Mouse (Mus musculus) intestine, embryonic 15.5 days (tissue): Measurements from ENCODE around the gene Mfsd4a. TPM values are rescaled to one million over a fixed set of nuclear protein-coding genes. Genes with fewer than 3 reads are reported as not detected.

Source experiments
- ATAC-seq: fragments of 200-750 bp; cut with Nextera tagmentation; 2 replicates; pipeline ENCODE4 v1.8.0; 2017; ENCODE audit warnings: moderate TSS enrichment, moderate library complexity
- H3K27ac ChIP-seq: fragments of 300-500 bp; sonication (generic); 2 replicates; pipeline ENCODE4 v1.5.1; 2015; ENCODE audit warnings: mild to moderate bottlenecking, inconsistent platforms
- H3K27me3 ChIP-seq: fragments of 300-500 bp; sonication (generic); replicated peaks from 2 replicates; pipeline ENCODE4 v1.6.1; 2015; ENCODE audit warnings: inconsistent platforms
- H3K36me3 ChIP-seq: fragments of 300-500 bp; sonication (generic); 2 replicates; pipeline ENCODE4 v1.6.1; 2015; ENCODE audit warnings: inconsistent platforms
- H3K4me1 ChIP-seq: fragments of 300-500 bp; sonication (generic); replicated peaks from 2 replicates; pipeline ENCODE4 v1.6.1; 2015; ENCODE audit warnings: inconsistent platforms
- H3K4me2 ChIP-seq: fragments of 300-500 bp; sonication (generic); replicated peaks from 2 replicates; pipeline ENCODE4 v1.6.1; 2015; ENCODE audit warnings: mild to moderate bottlenecking, inconsistent platforms
- H3K4me3 ChIP-seq: fragments of 300-500 bp; sonication (generic); replicated peaks from 2 replicates; pipeline ENCODE4 v1.5.1; 2015; ENCODE audit warnings: inconsistent platforms
- H3K9ac ChIP-seq: fragments of 300-500 bp; sonication (generic); 2 replicates; pipeline ENCODE4 v1.6.1; 2015; ENCODE audit warnings: inconsistent platforms
- H3K9me3 ChIP-seq: fragments of 300-500 bp; sonication (generic); 2 replicates; pipeline ENCODE4 v1.6.1; 2016; ENCODE audit warnings: inconsistent platforms
- WGBS: fragments of 180-500 bp; shearing (Covaris S2); methylation state at CpG from one replicate; pipeline ENCODE4 v1.1.7; 2015; 5-methylcytosine and 5-hydroxymethylcytosine counted together
- polyA plus RNA-seq: library from polyadenylated mRNA; unstranded; fragments of >200 nt; fragmentation: Nextera tagmentation; extraction: Ambion mirVana; gene quantifications from 2 replicates; pipeline ENCODE4 v1.2.1, GENCODE M21; 2015

Mfsd4a gene
- 8.7 and 10.3 TPM in 2 replicates for polyA plus RNA-seq

- WGBS, result 2% methylated on average over 79 of the region's 80 CpGs
- Histone ChIP-seq H3K36me3 (no peaks in the 10 kb centered on the region), H3K9ac (peak within 1 kb of the TSS; percentile 41), H3K4me1 (peaks cover 8% of the 10 kb centered on the region), H3K9me3 (no peaks in the 10 kb centered on the region), H3K4me2 (peak within 1 kb of the TSS; percentile 88), H3K27me3 (peaks cover 31% of the 10 kb centered on the region), H3K4me3 (peak within 1 kb of the TSS; percentile 42), H3K27ac (no peak within 1 kb of the TSS)
- ATAC-seq, result peak; percentile 94
Observed at GRCm38 (mm10) chr1:132067261-132068255, at the start of gene Mfsd4a. Mfsd4a (minus strand) TSS chr1:132068062.

GRCm38 (mm10) chr1:132116606-132117005 lies 48.7 kb upstream of the Mfsd4a start:
- no peaks in the 10 kb centered on the region; the same call in 1 of the 2 replicates for H3K36me3 ChIP-seq
- H3K9me3 ChIP-seq, result no peaks in the 10 kb centered on the region
- 40% methylated on average over 18 of the region's 18 CpGs for WGBS
- no peak overlapping the region for H3K9ac ChIP-seq
- no peaks in the 10 kb centered on the region for H3K27me3 ChIP-seq
- H3K4me3 ChIP-seq, result no peak overlapping the region
- ATAC-seq, result no peak
- H3K4me2 ChIP-seq, result no peak overlapping the region
- no peaks in the 10 kb centered on the region for H3K4me1 ChIP-seq
- no peak overlapping the region for H3K27ac ChIP-seq

GRCm38 (mm10) chr1:132113098-132113497 lies 45.2 kb upstream of the Mfsd4a start:
- no peak overlapping the region for H3K4me3 ChIP-seq
- H3K27ac ChIP-seq, result no peak overlapping the region
- 43% methylated on average over 3 of the region's 3 CpGs for WGBS
- H3K4me2 ChIP-seq, result no peak overlapping the region
- ATAC-seq, result 0 out of 2 replicates have a peak, but pooled peaks have one; percentile 11
- no peak overlapping the region for H3K9ac ChIP-seq
- H3K4me1 ChIP-seq, result no peaks in the 10 kb centered on the region
- H3K36me3 ChIP-seq, result no peaks in the 10 kb centered on the region; the same call in 1 of the 2 replicates
- H3K9me3 ChIP-seq, result no peaks in the 10 kb centered on the region
- H3K27me3 ChIP-seq, result no peaks in the 10 kb centered on the region

- no peak overlapping the region for H3K4me3 ChIP-seq
- H3K9me3 ChIP-seq, result no peaks in the 10 kb centered on the region
- no peak overlapping the region for H3K9ac ChIP-seq
- no peak overlapping the region for H3K4me2 ChIP-seq
- H3K4me1 ChIP-seq, result no peaks in the 10 kb centered on the region
- no peaks in the 10 kb centered on the region for H3K27me3 ChIP-seq
- no peaks in the 10 kb centered on the region; the same call in 1 of the 2 replicates for H3K36me3 ChIP-seq
- H3K27ac ChIP-seq, result no peak overlapping the region
- WGBS, result 75% methylated on average over 8 of the region's 8 CpGs
- ATAC-seq, result no peak
Observed at GRCm38 (mm10) chr1:132112426-132112825, 44.6 kb upstream of the Mfsd4a start.

GRCm38 (mm10) chr1:132111411-132111810 lies 43.5 kb upstream of the Mfsd4a start:
- Histone ChIP-seq H3K27me3 (no peaks in the 10 kb centered on the region), H3K4me1 (no peaks in the 10 kb centered on the region), H3K9ac (no peak overlapping the region), H3K4me3 (no peak overlapping the region), H3K27ac (no peak overlapping the region), H3K36me3 (no peaks in the 10 kb centered on the region; the same call in 1 of the 2 replicates), H3K4me2 (no peak overlapping the region), H3K9me3 (no peaks in the 10 kb centered on the region)
- 42% methylated on average over 1 of the region's 1 CpGs for WGBS
- ATAC-seq, result no peak

- Histone ChIP-seq H3K4me3 (no peak overlapping the region), H3K27ac (no peak overlapping the region), H3K9me3 (no peaks in the 10 kb centered on the region), H3K27me3 (no peaks in the 10 kb centered on the region), H3K4me1 (no peaks in the 10 kb centered on the region), H3K36me3 (no peaks in the 10 kb centered on the region), H3K9ac (no peak overlapping the region), H3K4me2 (no peak overlapping the region)
- ATAC-seq, result no peak
- 51% methylated on average over 2 of the region's 2 CpGs for WGBS
Observed at GRCm38 (mm10) chr1:132109368-132109767, 41.5 kb upstream of the Mfsd4a start.

GRCm38 (mm10) chr1:132104353-132104752 lies 36.5 kb upstream of the Mfsd4a start:
- ATAC-seq, result no peak
- 64% methylated on average over 14 of the region's 14 CpGs for WGBS
- H3K4me3 ChIP-seq, result no peak overlapping the region
- H3K9ac ChIP-seq, result no peak overlapping the region
- H3K27ac ChIP-seq, result no peak overlapping the region
- H3K9me3 ChIP-seq, result no peaks in the 10 kb centered on the region
- no peaks in the 10 kb centered on the region for H3K36me3 ChIP-seq
- no peak overlapping the region for H3K4me2 ChIP-seq
- H3K27me3 ChIP-seq, result no peaks in the 10 kb centered on the region
- H3K4me1 ChIP-seq, result no peaks in the 10 kb centered on the region

GRCm38 (mm10) chr1:132101953-132102697 lies 34.3 kb upstream of the Mfsd4a start:
- H3K27ac ChIP-seq, result no peak overlapping the region
- no peaks in the 10 kb centered on the region for H3K4me1 ChIP-seq
- no peak overlapping the region for H3K4me3 ChIP-seq
- H3K36me3 ChIP-seq, result no peaks in the 10 kb centered on the region
- H3K27me3 ChIP-seq, result no peaks in the 10 kb centered on the region
- ATAC-seq, result no peak
- 70% methylated on average over 6 of the region's 6 CpGs for WGBS
- H3K4me2 ChIP-seq, result no peak overlapping the region
- H3K9ac ChIP-seq, result no peak overlapping the region
- H3K9me3 ChIP-seq, result no peaks in the 10 kb centered on the region

GRCm38 (mm10) chr1:132099775-132100174 lies 31.9 kb upstream of the Mfsd4a start:
- no peak overlapping the region for H3K9ac ChIP-seq
- H3K27ac ChIP-seq, result no peak overlapping the region
- no peak overlapping the region for H3K4me3 ChIP-seq
- H3K27me3 ChIP-seq, result no peaks in the 10 kb centered on the region
- 71% methylated on average over 4 of the region's 4 CpGs for WGBS
- no peak for ATAC-seq
- no peaks in the 10 kb centered on the region for H3K9me3 ChIP-seq
- H3K36me3 ChIP-seq, result no peaks in the 10 kb centered on the region
- H3K4me1 ChIP-seq, result peaks cover 5% of the 10 kb centered on the region; the same call in 1 of the 2 replicates
- no peak overlapping the region for H3K4me2 ChIP-seq

GRCm38 (mm10) chr1:132099016-132099415 lies 31.2 kb upstream of the Mfsd4a start:
- Histone ChIP-seq H3K27me3 (no peaks in the 10 kb centered on the region), H3K9ac (no peak overlapping the region), H3K4me2 (no peak overlapping the region), H3K36me3 (no peaks in the 10 kb centered on the region), H3K9me3 (no peaks in the 10 kb centered on the region), H3K27ac (no peak overlapping the region), H3K4me3 (no peak overlapping the region), H3K4me1 (peaks cover 5% of the 10 kb centered on the region; the same call in 1 of the 2 replicates)
- ATAC-seq, result no peak
- WGBS, result 52% methylated on average over 4 of the region's 4 CpGs

GRCm38 (mm10) chr1:132098076-132098475 lies 30.2 kb upstream of the Mfsd4a start:
- WGBS, result 46% methylated on average over 1 of the region's 1 CpGs
- no peak for ATAC-seq
- Histone ChIP-seq H3K36me3 (no peaks in the 10 kb centered on the region), H3K4me2 (no peak overlapping the region), H3K4me1 (peaks cover 5% of the 10 kb centered on the region; the same call in 1 of the 2 replicates), H3K27ac (no peak overlapping the region), H3K9ac (no peak overlapping the region), H3K27me3 (no peaks in the 10 kb centered on the region), H3K9me3 (no peaks in the 10 kb centered on the region), H3K4me3 (no peak overlapping the region)

GRCm38 (mm10) chr1:132095356-132096004 lies 27.6 kb upstream of the Mfsd4a start:
- Histone ChIP-seq H3K4me2 (no peak overlapping the region), H3K4me3 (no peak overlapping the region), H3K9me3 (no peaks in the 10 kb centered on the region), H3K27me3 (no peaks in the 10 kb centered on the region), H3K9ac (no peak overlapping the region), H3K4me1 (peaks cover 5% of the 10 kb centered on the region; the same call in 1 of the 2 replicates), H3K27ac (peak overlapping the region; percentile 56), H3K36me3 (no peaks in the 10 kb centered on the region)
- peak; percentile 91 for ATAC-seq
- WGBS, result 43% methylated on average over 11 of the region's 11 CpGs
